Mouse (Mus musculus): Measurements from ENCODE around the gene Arhgap17.

The Arhgap17 gene

GRCm38 (mm10) chr7:123287903-123288302 is 81.8 kb downstream of the Arhgap17 start:
- no peak for DNase-seq (ENCODE audit: low read depth, low spot score)

- DNase-seq (ENCODE audit: low read depth, low spot score), result no peak
These were observed 83.8 kb downstream of the Arhgap17 start for GRCm38 (mm10) chr7:123285896-123286295.

- no peak for DNase-seq (ENCODE audit: low read depth, low spot score)
These were observed 85.9 kb downstream of the Arhgap17 start for GRCm38 (mm10) chr7:123283826-123284225.

- no peak for DNase-seq (ENCODE audit: low read depth, low spot score)
These were observed 89.9 kb downstream of the Arhgap17 start for GRCm38 (mm10) chr7:123279797-123280196.

- DNase-seq (ENCODE audit: low read depth, low spot score), result no peak
These were observed 93.1 kb downstream of the Arhgap17 start for GRCm38 (mm10) chr7:123276568-123276967.

GRCm38 (mm10) chr7:123273056-123273455 is 96.7 kb downstream of the Arhgap17 start:
- DNase-seq (ENCODE audit: low read depth, low spot score), result no peak

- no peak for DNase-seq (ENCODE audit: low read depth, low spot score)
These were observed 111.6 kb downstream of the Arhgap17 start for GRCm38 (mm10) chr7:123258103-123258502.

GRCm38 (mm10) chr7:123254196-123254970 is 115.3 kb downstream of the Arhgap17 start:
- no peak for DNase-seq (ENCODE audit: low read depth, low spot score)

- DNase-seq (ENCODE audit: low read depth, low spot score), result no peak
These were observed 116.3 kb downstream of the Arhgap17 start for GRCm38 (mm10) chr7:123253396-123253795.

GRCm38 (mm10) chr7:123251343-123251742 is 118.4 kb downstream of the Arhgap17 start:
- peak; percentile 65 for DNase-seq (ENCODE audit: low read depth, low spot score)

- no peak for DNase-seq (ENCODE audit: low read depth, low spot score)
These were observed 121.5 kb downstream of the Arhgap17 start for GRCm38 (mm10) chr7:123248166-123248565.

- no peak for DNase-seq (ENCODE audit: low read depth, low spot score)
These were observed 123.1 kb downstream of the Arhgap17 start for GRCm38 (mm10) chr7:123246504-123247084.

- no peak for DNase-seq (ENCODE audit: low read depth, low spot score)
These were observed 124.9 kb downstream of the Arhgap17 start for GRCm38 (mm10) chr7:123244833-123245232.

- no peak for DNase-seq (ENCODE audit: low read depth, low spot score)
These were observed 127.5 kb downstream of the Arhgap17 start for GRCm38 (mm10) chr7:123242241-123242640.

GRCm38 (mm10) chr7:123240064-123240463 is 129.7 kb downstream of the Arhgap17 start:
- no peak for DNase-seq (ENCODE audit: low read depth, low spot score)

GRCm38 (mm10) chr7:123238621-123239020 is 131.1 kb downstream of the Arhgap17 start:
- DNase-seq (ENCODE audit: low read depth, low spot score), result no peak

GRCm38 (mm10) chr7:123235449-123235848 is 134.3 kb downstream of the Arhgap17 start:
- peak; percentile 65 for DNase-seq (ENCODE audit: low read depth, low spot score)
